Mouse (Mus musculus): ENCODE measurements around the gene Mcu.

The Mcu gene

DNA sequence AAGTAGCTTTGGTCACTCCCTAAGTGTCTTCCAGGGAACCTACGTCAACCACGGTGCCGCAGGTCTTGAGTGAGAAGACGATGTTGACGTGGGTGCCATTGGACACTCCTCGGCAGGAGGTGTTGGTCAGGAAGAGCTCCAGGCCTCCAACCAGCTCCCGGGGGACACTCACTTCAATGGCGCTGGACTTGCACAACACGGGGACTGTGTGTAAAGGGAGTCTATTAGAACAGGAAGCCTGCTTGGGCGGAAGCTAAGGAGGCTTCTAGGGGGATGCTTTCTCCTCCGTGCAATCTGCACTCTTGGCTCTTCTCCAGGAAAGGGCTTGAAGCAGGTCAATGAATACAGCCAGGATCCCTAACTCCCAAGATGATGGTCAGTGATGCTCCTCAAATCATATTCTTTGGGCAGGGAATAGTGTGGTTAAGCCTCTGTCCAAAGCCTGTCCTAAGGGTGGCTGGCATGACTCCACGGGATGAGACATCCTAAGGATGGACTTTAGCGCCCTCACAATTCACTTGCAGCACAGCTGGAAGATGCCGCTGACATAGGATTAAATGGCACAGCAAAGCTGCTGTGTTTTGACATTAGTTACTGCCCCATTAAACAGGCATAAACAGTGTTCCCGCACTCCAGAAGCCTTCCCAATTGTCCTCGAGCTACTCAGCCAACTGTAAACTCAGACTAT is 186.9 kb downstream of the Mcu start:
- DNase-seq (ENCODE audit: low read depth), result no peak

DNA sequence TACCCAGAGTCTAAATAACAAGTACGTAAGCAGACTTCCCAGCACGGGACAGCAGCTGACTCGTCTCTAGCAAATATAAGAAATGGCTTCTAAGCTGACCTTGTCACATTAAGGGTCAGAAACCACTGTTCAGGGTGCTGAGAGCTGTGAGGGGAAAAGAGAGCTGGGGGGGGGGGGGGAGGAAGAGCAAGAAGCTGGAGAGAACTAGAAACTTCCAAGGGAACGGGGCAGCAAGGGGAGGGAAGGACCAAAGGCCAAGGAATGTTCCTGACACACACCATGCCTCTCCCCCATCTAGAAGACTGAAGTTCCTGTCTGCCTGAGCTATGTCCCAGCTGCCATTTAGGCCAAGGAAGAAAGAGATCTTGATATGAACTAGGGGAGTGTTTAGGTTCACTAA is 190.1 kb downstream of the Mcu start:
- DNase-seq (ENCODE audit: low read depth), result no peak

DNA sequence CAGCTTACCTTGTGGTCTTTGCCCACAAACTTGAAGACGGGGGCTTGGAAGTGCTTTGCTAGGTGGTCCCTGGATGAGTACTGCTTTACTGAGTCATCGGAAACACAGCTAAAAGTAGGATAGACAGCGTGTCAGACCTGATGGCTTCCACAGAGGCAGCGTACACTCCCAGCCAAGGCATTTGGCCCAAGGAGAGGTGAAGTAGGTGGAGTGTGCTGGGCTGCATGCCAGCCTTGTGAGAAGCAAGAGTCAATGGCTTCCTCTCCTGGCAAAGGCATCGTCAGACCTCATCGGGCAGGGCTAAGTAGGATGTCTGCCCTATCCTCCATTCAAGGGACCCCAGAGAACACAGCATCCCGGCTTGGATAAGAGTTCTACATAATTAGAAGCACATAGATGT is 191.1 kb downstream of the Mcu start:
- no peak for DNase-seq (ENCODE audit: low read depth)

DNA sequence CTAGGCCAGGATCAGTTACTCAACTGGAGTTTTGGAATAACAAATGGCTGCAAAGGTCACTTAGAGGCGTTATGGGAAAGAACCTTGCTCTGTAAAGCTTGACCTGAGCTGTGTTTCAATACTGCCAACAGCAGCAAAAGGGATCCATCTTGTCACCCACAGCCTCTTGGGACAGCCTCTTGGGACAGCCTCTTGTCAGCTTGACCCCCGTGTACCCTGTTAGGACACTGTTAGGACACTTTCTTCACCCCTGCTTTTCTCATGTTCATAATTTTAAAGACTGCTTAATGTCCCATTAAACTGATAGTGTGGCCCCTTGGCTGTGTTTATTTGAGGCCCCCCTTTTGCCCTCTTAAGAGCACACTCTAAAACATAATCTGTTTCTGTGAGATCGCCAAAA is 192.0 kb downstream of the Mcu start:
- DNase-seq (ENCODE audit: low read depth), result no peak

DNA sequence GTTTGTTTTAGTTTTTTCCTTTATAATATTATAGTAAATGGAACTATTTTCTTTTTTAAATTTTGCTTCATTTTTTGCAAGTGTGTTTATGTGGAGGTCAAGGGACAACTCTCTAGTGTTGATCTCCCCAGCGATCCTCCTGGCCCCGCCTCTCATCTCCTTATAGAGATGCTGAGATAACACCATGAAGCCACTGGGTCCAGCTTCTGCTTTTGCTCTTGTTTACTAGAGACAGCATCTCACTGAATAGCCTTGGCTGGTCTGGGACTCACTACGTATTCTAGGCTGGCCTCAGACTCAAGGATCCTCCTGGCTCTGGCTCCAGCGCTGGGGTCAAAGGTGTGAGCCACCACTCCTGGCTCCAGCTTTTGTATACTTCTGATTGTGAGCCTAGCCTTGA is 197.0 kb downstream of the Mcu start:
- DNase-seq (ENCODE audit: low read depth), result no peak

DNA sequence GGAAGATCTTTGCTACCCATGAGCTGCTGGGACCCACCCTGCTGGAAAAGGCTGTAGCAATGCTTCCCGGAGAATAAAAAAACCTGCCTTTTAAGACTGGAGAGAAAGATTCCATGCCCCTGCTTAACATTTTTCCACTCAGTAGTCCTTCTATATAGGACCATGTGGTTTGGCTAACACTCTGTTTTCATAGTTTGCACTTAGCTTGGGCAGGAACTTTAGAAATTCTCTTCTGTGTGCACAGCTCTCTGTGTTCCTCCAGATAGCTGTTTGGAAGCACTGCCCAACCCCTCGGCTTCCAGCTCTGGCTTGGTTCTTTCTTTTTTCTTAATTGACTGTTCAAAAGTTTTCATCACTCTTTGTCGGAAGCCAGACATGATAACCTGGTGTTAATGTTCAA is 199.9 kb downstream of the Mcu start:
- no peak for DNase-seq (ENCODE audit: low read depth)

DNA sequence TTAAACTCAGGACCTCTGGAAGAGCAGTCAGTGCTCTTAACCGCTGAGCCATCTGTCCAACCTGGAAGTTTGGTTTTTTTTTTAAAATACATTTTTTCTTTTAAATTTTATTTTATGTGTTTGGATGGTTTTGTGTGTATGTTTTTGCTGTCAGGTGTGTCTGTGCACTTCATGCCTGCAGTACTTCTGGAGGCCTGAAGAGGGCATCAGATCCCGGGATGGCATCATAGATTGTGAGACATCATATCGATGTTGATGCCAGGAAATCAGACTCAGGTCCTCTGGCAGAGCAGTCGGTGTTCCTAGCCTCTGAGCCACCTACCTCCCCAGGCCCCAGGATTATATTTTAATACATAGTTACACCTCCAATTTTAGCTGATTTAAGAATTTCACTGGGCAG is 202.8 kb downstream of the Mcu start:
- DNase-seq (ENCODE audit: low read depth), result no peak

DNA sequence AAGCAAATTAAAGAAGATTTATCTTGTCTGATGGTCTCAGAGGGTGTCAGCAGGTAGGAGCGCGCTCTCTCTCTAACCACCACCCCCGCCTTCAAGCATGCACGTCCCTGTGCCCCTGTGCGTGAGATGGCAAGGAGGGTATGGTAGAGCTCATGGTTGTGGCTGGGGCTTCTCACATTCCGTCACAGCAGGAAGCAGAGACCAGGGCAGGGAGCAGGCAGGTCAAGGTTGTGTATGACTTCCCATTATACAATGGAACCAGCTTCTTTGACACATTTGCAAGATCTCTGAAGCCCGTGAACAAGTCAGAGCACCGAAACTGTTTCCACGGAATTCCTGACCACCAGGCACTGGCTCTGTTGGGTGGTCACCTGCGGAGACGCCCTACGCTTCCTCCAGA is 206.2 kb downstream of the Mcu start:
- no peak for DNase-seq (ENCODE audit: low read depth)

DNA sequence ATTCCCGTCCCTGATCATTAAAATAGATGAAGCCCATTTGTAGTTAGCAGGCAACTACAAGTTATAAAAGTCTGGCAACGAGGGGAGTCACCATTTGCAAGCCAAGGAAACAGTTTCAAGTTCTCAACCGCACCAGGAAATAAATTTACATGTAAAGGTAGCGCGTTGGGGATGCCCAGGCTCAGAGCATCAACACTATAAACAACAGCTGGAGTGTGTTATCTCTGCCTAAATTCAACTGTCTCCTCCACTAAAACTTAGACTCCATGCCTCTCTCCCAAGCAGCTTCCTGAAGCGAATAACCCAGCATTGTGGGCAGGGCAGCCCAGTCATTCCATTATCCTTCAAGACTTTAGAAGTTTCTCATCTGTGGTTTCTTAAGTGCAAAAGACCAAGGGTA is 208.0 kb downstream of the Mcu start:
- DNase-seq (ENCODE audit: low read depth), result no peak

DNA sequence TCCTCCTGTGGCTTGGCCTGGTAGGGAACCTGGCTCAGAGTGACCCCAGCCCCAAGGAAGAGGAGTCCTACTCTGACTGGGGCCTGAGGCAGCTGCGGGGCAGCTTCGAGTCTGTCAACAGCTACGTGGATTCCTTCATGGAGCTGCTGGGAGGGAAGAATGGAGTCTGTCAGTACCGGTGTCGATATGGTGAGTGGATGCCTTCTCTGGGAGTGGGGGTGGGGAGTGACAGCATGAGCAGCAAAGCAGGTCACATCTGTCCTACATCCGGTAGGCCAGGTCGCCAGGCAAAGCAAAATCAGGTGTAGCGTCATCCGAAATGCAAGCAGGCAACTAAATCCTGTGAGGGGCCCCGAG is 212.7 kb downstream of the Mcu start:
- DNase-seq (ENCODE audit: low read depth), result no peak

DNA sequence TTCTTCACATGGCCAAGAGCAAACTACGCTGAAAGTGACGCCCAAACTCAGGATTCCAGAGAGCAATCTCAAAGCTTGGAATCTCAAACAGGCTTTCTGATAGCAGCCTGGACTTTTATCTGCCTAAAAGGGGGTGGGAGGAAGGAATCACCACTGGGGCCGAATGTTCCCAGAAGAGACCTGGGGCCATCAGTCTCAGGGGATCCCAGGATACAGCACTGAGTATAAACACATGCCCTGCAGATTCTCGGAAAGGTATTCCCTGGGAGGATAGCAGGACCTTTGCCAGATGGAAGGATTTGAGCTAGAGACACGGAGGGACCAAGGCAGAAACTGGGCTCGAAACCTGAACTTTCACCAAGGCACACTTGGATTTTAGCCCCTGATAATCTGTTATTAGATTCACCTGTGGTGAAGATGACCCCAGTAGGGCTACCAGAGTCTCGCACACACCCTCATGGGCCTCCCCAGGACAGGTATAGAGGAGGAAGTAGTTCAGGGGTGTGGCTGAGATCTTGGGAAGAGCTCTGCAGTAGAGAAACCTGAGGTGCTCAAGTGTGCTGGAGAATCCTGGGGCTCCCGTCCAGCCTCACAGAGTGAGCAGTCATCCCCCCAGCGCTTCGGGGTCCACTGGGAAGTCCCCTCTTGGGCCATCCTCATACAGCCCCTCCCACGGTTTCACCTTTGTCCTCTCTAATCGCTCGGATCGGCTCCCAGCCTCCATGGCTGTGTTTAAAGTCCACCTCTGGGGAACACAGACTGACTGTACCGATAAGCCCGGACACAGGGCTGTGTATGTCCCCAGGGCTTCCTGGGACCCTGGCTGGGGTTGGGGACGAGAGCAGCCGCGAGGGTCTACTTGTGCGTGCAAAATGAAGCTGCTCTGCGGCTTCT is 213.3 kb downstream of the Mcu start, which contains the start of gene Pla2g12b:
Pla2g12b (plus strand) TSS at position 762 of the 894 bp plus-strand sequence.
- DNase-seq (ENCODE audit: low read depth), result no peak

Measured in fibroblast of lung, adult 2 months (primary cell).